Mouse (Mus musculus): ENCODE results near the gene Uck2. TPM values are rescaled to one million over a fixed set of nuclear protein-coding genes. Genes with fewer than 3 reads are reported as not detected.

Uck2 gene
- total and polyA plus RNA-seq, 3 experiments: 191 to 643 (median 290) TPM

- H3K9me3 ChIP-seq (replicated peaks; ENCODE audit: insufficient read depth, low read length): no peaks in the 10 kb centered on the region
- H3K27me3 ChIP-seq (ENCODE audit: control insufficient read depth in 1 of 2, insufficient read depth in 2 of 2, low read length in 2 of 2): no peaks in the 10 kb centered on the region
- H3K9ac ChIP-seq (ENCODE audit: control insufficient read depth, low read depth, low read length, poor library complexity, severe bottlenecking): no peak overlapping the region
- no peak for TF ChIP-seq MYC (IDR thresholded peaks at IDR 0.05; ENCODE audit: low read depth, low read length)
- TF ChIP-seq ELF1 (IDR thresholded peaks at IDR 0.05; ENCODE audit: low read depth, low read length): no peak
- TF ChIP-seq JUND (IDR thresholded peaks at IDR 0.05; ENCODE audit: low read depth, low read length): no peak
- TF ChIP-seq CHD2 (IDR thresholded peaks at IDR 0.05; ENCODE audit: low read length): no peak
- TF ChIP-seq POLR2A (IDR thresholded peaks at IDR 0.05; ENCODE audit: control insufficient read depth in 1 of 2, insufficient read depth in 1 of 2, low read depth in 1 of 2, low read length in 2 of 2, poor library complexity in 1 of 2): no peak
- no peak for TF ChIP-seq NRF1 (IDR thresholded peaks at IDR 0.05; ENCODE audit: insufficient read depth, low read depth, low read length, poor library complexity, severe bottlenecking)
- TF ChIP-seq ZMIZ1 (IDR thresholded peaks at IDR 0.05; ENCODE audit: low read depth, low read length): no peak
- H3K36me3 ChIP-seq (ENCODE audit: control insufficient read depth in 1 of 2, insufficient read depth in 2 of 2, low read length in 2 of 2): peaks cover 0 to 21% of the 10 kb centered on the region in 2 experiments; a peak in 2 of 4 replicates
- H3K4me1 ChIP-seq (ENCODE audit: control insufficient read depth in 1 of 2, insufficient read depth in 2 of 2, low read length in 2 of 2): no peaks in the 10 kb centered on the region
- H3K4me3 ChIP-seq (ENCODE audit: control insufficient read depth in 1 of 2, insufficient read depth in 1 of 2, low read depth in 2 of 2, low read length in 2 of 2): no peak overlapping the region
- DNase-seq (ENCODE audit: low read depth, low spot score): no peak
- peaks cover 2% of the 10 kb centered on the region; the same call in 1 of the 2 replicates for H3K79me2 ChIP-seq (ENCODE audit: control insufficient read depth, insufficient read depth, low read length, poor library complexity)
- no peak overlapping the region for H3K27ac ChIP-seq (ENCODE audit: control insufficient read depth, low read depth, low read length)
These were observed 36.6 kb upstream of the Uck2 start for GRCm38 (mm10) chr1:167321691-167322090.

GRCm38 (mm10) chr1:167313220-167313619 lies 28.1 kb upstream of the Uck2 start:
- H3K4me1 ChIP-seq (ENCODE audit: control insufficient read depth in 1 of 2, insufficient read depth in 2 of 2, low read length in 2 of 2): peaks cover 9 to 13% of the 10 kb centered on the region in 2 experiments
- H3K36me3 ChIP-seq (ENCODE audit: control insufficient read depth in 1 of 2, insufficient read depth in 2 of 2, low read length in 2 of 2): peaks cover 17 to 30% of the 10 kb centered on the region in 2 experiments
- H3K27me3 ChIP-seq (ENCODE audit: control insufficient read depth in 1 of 2, insufficient read depth in 2 of 2, low read length in 2 of 2): no peaks in the 10 kb centered on the region
- peak overlapping the region; percentile 16; the same call in 1 of the 2 replicates for H3K9ac ChIP-seq (ENCODE audit: control insufficient read depth, low read depth, low read length, poor library complexity, severe bottlenecking)
- no peak for DNase-seq (ENCODE audit: low read depth, low spot score)
- no peak overlapping the region for H3K4me3 ChIP-seq (ENCODE audit: control insufficient read depth in 1 of 2, insufficient read depth in 1 of 2, low read depth in 2 of 2, low read length in 2 of 2)
- TF ChIP-seq MAZ (IDR thresholded peaks at IDR 0.05; ENCODE audit: low read depth, low read length) (no peak), RCOR1 (IDR thresholded peaks at IDR 0.05; ENCODE audit: low read depth, low read length) (no peak), CTCF (IDR thresholded peaks at IDR 0.05 in 2 of 3, conservative IDR thresholded peaks at IDR 0.05 in 1 of 3; ENCODE audit: control insufficient read depth in 1 of 3, insufficient read depth in 1 of 3, low read depth in 2 of 3, low read length in 3 of 3, poor library complexity in 1 of 3, severe bottlenecking in 1 of 3) (peak in 2 of 3 experiments; percentile 15 to 31; a peak in 2 of 6 replicates), ZNF384 (IDR thresholded peaks at IDR 0.05; ENCODE audit: low read depth, low read length) (no peak), SMC3 (IDR thresholded peaks at IDR 0.05; ENCODE audit: low read depth, low read length) (peak; percentile 26; the same call in 1 of the 2 replicates)
- no peak overlapping the region for H3K27ac ChIP-seq (ENCODE audit: control insufficient read depth, low read depth, low read length)
- H3K9me3 ChIP-seq (replicated peaks; ENCODE audit: insufficient read depth, low read length): no peaks in the 10 kb centered on the region
- H3K79me2 ChIP-seq (ENCODE audit: control insufficient read depth, insufficient read depth, low read length, poor library complexity): peaks cover 25% of the 10 kb centered on the region

GRCm38 (mm10) chr1:167312367-167312766 lies 27.2 kb upstream of the Uck2 start:
- Histone ChIP-seq H3K79me2 (ENCODE audit: control insufficient read depth, insufficient read depth, low read length, poor library complexity) (peaks cover 29% of the 10 kb centered on the region), H3K4me3 (ENCODE audit: control insufficient read depth in 1 of 2, insufficient read depth in 1 of 2, low read depth in 2 of 2, low read length in 2 of 2) (no peak overlapping the region), H3K9me3 (replicated peaks; ENCODE audit: insufficient read depth, low read length) (no peaks in the 10 kb centered on the region), H3K27me3 (ENCODE audit: control insufficient read depth in 1 of 2, insufficient read depth in 2 of 2, low read length in 2 of 2) (no peaks in the 10 kb centered on the region), H3K27ac (ENCODE audit: control insufficient read depth, low read depth, low read length) (peak overlapping the region; percentile 2; the same call in 1 of the 2 replicates), H3K36me3 (ENCODE audit: control insufficient read depth in 1 of 2, insufficient read depth in 2 of 2, low read length in 2 of 2) (peaks cover 12 to 30% of the 10 kb centered on the region in 2 experiments), H3K4me1 (ENCODE audit: control insufficient read depth in 1 of 2, insufficient read depth in 2 of 2, low read length in 2 of 2) (peaks cover 9 to 13% of the 10 kb centered on the region in 2 experiments), H3K9ac (ENCODE audit: control insufficient read depth, low read depth, low read length, poor library complexity, severe bottlenecking) (no peak overlapping the region)
- DNase-seq (ENCODE audit: low read depth, low spot score): peak; percentile 55
- TF ChIP-seq MXI1 (IDR thresholded peaks at IDR 0.05; ENCODE audit: low read depth, low read length) (peak; percentile 42; the same call in 1 of the 2 replicates), MYC (IDR thresholded peaks at IDR 0.05; ENCODE audit: low read depth, low read length) (peak; percentile 70; the same call in 1 of the 2 replicates), TBP (IDR thresholded peaks at IDR 0.05; ENCODE audit: low read depth, low read length) (no peak), KAT2A (conservative IDR thresholded peaks at IDR 0.05; ENCODE audit: low read depth, low read length) (0 out of 2 replicates have a peak, but pooled peaks have one; percentile 21), EP300 (IDR thresholded peaks at IDR 0.05; ENCODE audit: low read depth in 1 of 2, low read length in 2 of 2) (peak; percentile 47 to 66; a peak in 3 of 4 replicates), GATA1 (IDR thresholded peaks at IDR 0.05; ENCODE audit: low read depth, low read length) (peak; percentile 68), MAX (IDR thresholded peaks at IDR 0.05; ENCODE audit: low read length) (peak; percentile 54; the same call in 1 of the 2 replicates), POLR2A (IDR thresholded peaks at IDR 0.05; ENCODE audit: control insufficient read depth in 1 of 2, insufficient read depth in 1 of 2, low read depth in 1 of 2, low read length in 2 of 2, poor library complexity in 1 of 2) (no peak), SIN3A (IDR thresholded peaks at IDR 0.05; ENCODE audit: low read length) (peak; percentile 54; the same call in 1 of the 2 replicates), CHD1 (IDR thresholded peaks at IDR 0.05; ENCODE audit: low read depth, low read length) (no peak), TCF12 (IDR thresholded peaks at IDR 0.05; ENCODE audit: low read depth, low read length) (peak; percentile 32; the same call in 1 of the 2 replicates), ETS1 (IDR thresholded peaks at IDR 0.05; ENCODE audit: low read depth, low read length) (peak; percentile 63), POLR2AphosphoS2 (IDR thresholded peaks at IDR 0.05; ENCODE audit: low read length) (peak; percentile 18; the same call in 1 of the 2 replicates), NRF1 (IDR thresholded peaks at IDR 0.05; ENCODE audit: insufficient read depth, low read depth, low read length, poor library complexity, severe bottlenecking) (no peak)
